Mouse (Mus musculus) liver, postnatal 0 days (tissue): ENCODE results near the gene Pole2. TPM values are rescaled to one million over a fixed set of nuclear protein-coding genes. Genes with fewer than 3 reads are reported as not detected.
"Not testable (repeated sequence)": the region's sequence is repeated elsewhere in the genome, so short reads cannot be mapped to it uniquely, and the experiment has no call there.

Experiments used
- ATAC-seq: fragments of 200-750 bp; cut with Nextera tagmentation; 2 replicates; pipeline ENCODE4 v1.8.0; 2017; ENCODE audit warnings: mild to moderate bottlenecking, moderate library complexity
- DNase-seq: peaks from one replicate; pipeline ENCODE4 v3.0.0-alpha.2; 2016
- H3K27ac ChIP-seq: fragments of 300-500 bp; sonication (generic); 2 replicates; pipeline ENCODE4 v1.5.1; 2014; ENCODE audit warnings: antibody characterized with exemption, moderate library complexity, mild to moderate bottlenecking, low read depth
- H3K27me3 ChIP-seq: fragments of 300-500 bp; sonication (generic); 2 replicates; pipeline ENCODE4 v1.6.1; 2014; ENCODE audit warnings: low read length, control low read depth, mixed read lengths; ENCODE audit not compliant: insufficient read depth
- H3K36me3 ChIP-seq: fragments of 300-500 bp; sonication (generic); replicated peaks from 2 replicates; pipeline ENCODE4 v1.6.1; 2014; ENCODE audit warnings: mild to moderate bottlenecking, control low read depth, low read length, moderate library complexity, mixed read lengths; ENCODE audit not compliant: insufficient read depth
- H3K4me1 ChIP-seq: fragments of 300-500 bp; sonication (generic); 2 replicates; pipeline ENCODE4 v1.6.1; 2014; ENCODE audit warnings: antibody characterized with exemption, mild to moderate bottlenecking, control low read depth; ENCODE audit not compliant: insufficient read depth
- H3K4me2 ChIP-seq: fragments of 300-500 bp; sonication (generic); 2 replicates; pipeline ENCODE4 v1.6.1; 2014; ENCODE audit warnings: low read depth, mild to moderate bottlenecking, low read length, moderate library complexity, mixed read lengths
- H3K4me3 ChIP-seq: fragments of 300-500 bp; sonication (generic); 2 replicates; pipeline ENCODE4 v1.5.1; 2014; ENCODE audit warnings: low read depth, low read length
- H3K9ac ChIP-seq: fragments of 300-500 bp; sonication (generic); replicated peaks from 2 replicates; pipeline ENCODE4 v1.6.1; 2014; ENCODE audit warnings: mild to moderate bottlenecking, moderate library complexity
- H3K9me3 ChIP-seq: fragments of 300-500 bp; sonication (generic); 2 replicates; pipeline ENCODE4 v1.6.1; 2016; ENCODE audit warnings: mild to moderate bottlenecking, control low read depth, low read length, mixed read lengths
- CTCF ChIP-seq: sonication (generic); IDR thresholded peaks from 2 replicates; pipeline ENCODE4 v1.5.1; 2016; ENCODE audit warnings: antibody characterized with exemption, low read depth
- EP300 ChIP-seq: IDR thresholded peaks from 2 replicates; pipeline ENCODE4 v1.6.1; 2016; ENCODE audit warnings: antibody characterized with exemption, low read depth, mild to moderate bottlenecking
- WGBS: fragments of 180-500 bp; shearing (Covaris S2); extraction: QIAGEN DNeasy Blood & Tissue Kit; methylation state at CpG from one replicate; pipeline ENCODE4 v1.1.7; 2014; ENCODE audit not compliant: insufficient replicate concordance; 5-methylcytosine and 5-hydroxymethylcytosine counted together
- microRNA-seq: library from miRNA; unstranded; fragments of <30 nt; microRNA quantifications from one replicate; pipeline ENCODE4, GENCODE M21; 2016
- polyA plus RNA-seq: library from polyadenylated mRNA; unstranded; fragments of >200 nt; fragmentation: Nextera tagmentation; extraction: Ambion mirVana; gene quantifications from 2 replicates; pipeline ENCODE4 v1.2.1, GENCODE M21; 2015

Pole2 gene
- polyA plus RNA-seq, 1 experiment from 2014 or later = 9.3 TPM

DNA sequence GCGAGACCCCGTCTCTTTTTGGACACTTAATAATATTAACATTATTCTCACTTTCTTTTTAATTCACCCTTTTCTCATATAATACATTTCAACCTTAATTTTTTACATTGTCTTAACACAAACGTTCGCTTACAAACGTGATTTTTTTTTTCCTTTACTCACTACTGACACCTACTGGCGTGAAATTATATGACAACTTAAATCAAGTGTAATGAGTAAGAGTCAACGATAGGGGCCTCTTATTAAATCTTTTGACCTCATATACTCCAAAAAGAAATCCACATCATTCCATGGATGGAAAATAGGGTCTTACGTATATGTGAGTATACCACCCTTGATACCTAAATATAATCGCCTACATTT is 68.4 kb downstream of the Pole2 start:
- Histone ChIP-seq H3K4me1 (peaks cover 15% of the 10 kb centered on the region), H3K27ac (peak overlapping the region; percentile 58; the same call in 1 of the 2 replicates), H3K4me3 (peak overlapping the region; percentile 83; the same call in 1 of the 2 replicates), H3K27me3 (no peaks in the 10 kb centered on the region), H3K4me2 (peak overlapping the region; percentile 49), H3K9ac (no peak overlapping the region), H3K9me3 (no peaks in the 10 kb centered on the region), H3K36me3 (peaks cover 12% of the 10 kb centered on the region)
- 3% methylated on average over 9 of the region's 9 CpGs for WGBS
- ATAC-seq (peak; percentile 20), DNase-seq (no peak)
- TF ChIP-seq CTCF (peak; percentile 86), EP300 (no peak)

GRCm38 (mm10) chr12:69158765-69159577 is 69.0 kb downstream of the Pole2 start, which contains the start of gene Rps29:
Gene Rps29, minus strand, starts transcription at chr12:69159186.
- DNase-seq (peak; percentile 98), ATAC-seq (peak; percentile 97)
- peaks cover 12% of the 10 kb centered on the region for H3K36me3 ChIP-seq
- WGBS = under 1% methylated on average over 57 of the region's 68 CpGs
- H3K27me3 ChIP-seq, H3K9me3 ChIP-seq: not testable (repeated sequence)
- peaks cover 15% of the 10 kb centered on the region for H3K4me1 ChIP-seq
- H3K4me2 ChIP-seq = peak within 1 kb of the TSS; percentile 77
- peak within 1 kb of the TSS; percentile 93 for H3K9ac ChIP-seq
- H3K4me3 ChIP-seq = peak within 1 kb of the TSS; percentile 83
- H3K27ac ChIP-seq = peak within 1 kb of the TSS; percentile 97

DNA sequence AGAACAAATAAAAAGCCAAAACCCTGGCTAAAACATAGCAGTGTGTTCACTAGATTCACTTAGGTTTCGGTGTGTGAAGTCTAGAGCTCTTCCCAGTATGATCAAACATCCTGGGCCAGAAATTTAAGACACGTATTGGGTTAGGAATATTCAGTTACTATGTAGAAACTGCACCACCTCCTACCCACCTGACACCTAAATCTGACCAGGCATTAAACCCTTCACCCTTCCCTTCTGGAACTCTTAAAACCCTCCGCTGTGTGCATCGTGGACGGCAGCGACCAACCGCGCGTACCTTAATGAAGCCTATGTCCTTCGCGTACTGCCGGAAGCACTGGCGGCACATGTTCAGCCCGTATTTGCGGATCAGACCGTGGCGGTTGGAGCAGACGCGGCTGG is 69.6 kb downstream of the Pole2 start:
- peak overlapping the region; percentile 77 for H3K4me2 ChIP-seq
- peaks cover 15% of the 10 kb centered on the region for H3K4me1 ChIP-seq
- DNase-seq (no peak), ATAC-seq (no peak; the same call in 1 of the 2 replicates)
- peak overlapping the region; percentile 83 for H3K4me3 ChIP-seq
- H3K27ac ChIP-seq = peak overlapping the region; percentile 97
- H3K27me3 ChIP-seq = no peaks in the 10 kb centered on the region
- TF ChIP-seq EP300 (no peak), CTCF (no peak)
- H3K9me3 ChIP-seq = no peaks in the 10 kb centered on the region
- H3K9ac ChIP-seq = peak overlapping the region; percentile 93
- peaks cover 12% of the 10 kb centered on the region for H3K36me3 ChIP-seq
- WGBS = under 1% methylated on average over 19 of the region's 19 CpGs

DNA sequence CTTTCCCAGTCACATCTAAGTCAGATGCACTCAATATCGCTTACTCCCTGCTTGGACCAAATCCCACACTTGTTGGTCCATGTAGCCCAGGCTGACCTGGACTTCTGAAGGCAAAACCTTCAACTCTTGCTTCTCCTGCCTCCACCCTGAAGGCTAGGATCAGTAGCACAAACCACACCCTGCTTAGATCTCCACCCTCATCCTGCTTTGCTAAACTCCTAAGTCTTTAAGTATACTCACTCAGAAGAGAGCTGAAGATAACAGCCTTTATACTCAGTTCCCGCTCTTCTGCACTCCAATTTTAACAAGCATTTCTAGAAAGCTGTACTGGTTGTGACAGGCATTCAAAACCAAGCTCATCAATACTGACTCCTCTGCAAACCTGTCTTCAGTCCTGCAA is 70.9 kb downstream of the Pole2 start:
- H3K9ac ChIP-seq = no peak overlapping the region
- 90% methylated on average over 2 of the region's 2 CpGs for WGBS
- H3K4me2 ChIP-seq = peak overlapping the region; percentile 77
- H3K36me3 ChIP-seq = peaks cover 12% of the 10 kb centered on the region
- no peak for DNase-seq
- ATAC-seq = no peak
- H3K4me3 ChIP-seq = peak overlapping the region; percentile 83
- no peaks in the 10 kb centered on the region for H3K27me3 ChIP-seq
- TF ChIP-seq EP300 = no peak
- H3K4me1 ChIP-seq = peaks cover 15% of the 10 kb centered on the region
- H3K9me3 ChIP-seq = no peaks in the 10 kb centered on the region
- peak overlapping the region; percentile 12; the same call in 1 of the 2 replicates for H3K27ac ChIP-seq

DNA sequence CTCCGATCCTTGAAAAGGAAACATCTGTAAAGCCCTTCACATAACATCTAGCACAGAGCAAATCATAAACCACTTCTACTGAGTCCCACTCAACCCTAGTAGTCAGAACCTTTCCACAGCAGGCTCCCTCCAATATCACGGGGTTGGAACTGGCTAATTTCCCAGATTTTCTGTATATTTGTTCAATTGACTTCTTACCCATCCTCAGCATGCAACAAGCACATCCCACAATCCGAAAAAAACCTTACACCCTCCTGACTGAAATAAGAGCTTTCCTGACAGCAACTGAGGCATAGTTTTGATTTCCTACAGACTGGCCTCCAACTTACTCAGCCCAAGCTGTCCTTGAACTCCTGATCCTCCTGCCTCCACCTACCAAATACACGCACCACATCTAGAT is 71.6 kb downstream of the Pole2 start:
- Histone ChIP-seq H3K4me2 (no peak overlapping the region), H3K27ac (peak overlapping the region; percentile 12; the same call in 1 of the 2 replicates), H3K9me3 (no peaks in the 10 kb centered on the region), H3K4me1 (peaks cover 15% of the 10 kb centered on the region), H3K9ac (no peak overlapping the region), H3K4me3 (no peak overlapping the region), H3K27me3 (no peaks in the 10 kb centered on the region), H3K36me3 (peaks cover 12% of the 10 kb centered on the region)
- TF ChIP-seq CTCF (no peak), EP300 (no peak)
- WGBS = 74% methylated on average over 4 of the region's 4 CpGs
- DNase-seq (no peak), ATAC-seq (no peak)

DNA sequence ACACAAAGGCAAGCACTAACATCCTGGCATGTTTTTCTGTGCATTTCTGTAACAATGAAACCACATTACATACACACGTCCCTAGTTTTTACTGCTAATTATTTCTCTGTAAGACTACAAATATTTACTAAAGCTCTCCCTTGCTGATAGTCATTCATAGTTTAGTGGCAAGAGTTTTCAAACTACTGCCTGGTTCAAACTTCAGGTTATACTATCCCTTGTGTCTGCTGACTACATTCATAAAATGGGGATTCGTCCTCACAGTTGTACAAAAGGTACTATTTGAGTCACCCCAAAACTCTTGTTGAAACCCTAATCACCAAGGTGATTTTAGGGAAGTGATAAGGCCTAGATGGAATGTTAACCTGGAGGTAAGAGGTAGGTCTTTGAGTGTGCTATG is 72.1 kb downstream of the Pole2 start:
- Histone ChIP-seq H3K4me1 (peaks cover 15% of the 10 kb centered on the region), H3K27me3 (no peaks in the 10 kb centered on the region), H3K27ac (no peak overlapping the region), H3K9me3 (no peaks in the 10 kb centered on the region), H3K4me2 (no peak overlapping the region), H3K4me3 (no peak overlapping the region), H3K9ac (no peak overlapping the region), H3K36me3 (peaks cover 12% of the 10 kb centered on the region)
- DNase-seq (no peak), ATAC-seq (no peak)
- TF ChIP-seq CTCF (no peak), EP300 (no peak)
- 73% methylated on average over 2 of the region's 2 CpGs for WGBS

Small RNA genes within 50 kb of the gene (microRNA-seq; reads per million reads assigned to microRNA genes)
- gene Gm47287 (not detected), gene Gm47295 (2.0 reads per million)

Other genes starting within 250 kb of the Pole2 start
- 1,274 and 1,279 TPM in 2 replicates for gene Rps29, start 69.0 kb downstream of the Pole2 start, polyA plus RNA-seq
- 8.8 and 9.6 TPM in 2 replicates for gene Lrr1, start 59.4 kb downstream of the Pole2 start, polyA plus RNA-seq
- gene Rpl36al, start 44.1 kb downstream of the Pole2 start, polyA plus RNA-seq = 543 and 555 TPM in 2 replicates
- 23.1 and 25.0 TPM in 2 replicates for gene Mgat2, start 44.0 kb downstream of the Pole2 start, polyA plus RNA-seq
- 9.1 and 10.2 TPM in 2 replicates for gene Gm49383, start 31.1 kb downstream of the Pole2 start, polyA plus RNA-seq
- 2.9 and 3.0 TPM in 2 replicates for gene Dnaaf2, start 29.8 kb downstream of the Pole2 start, polyA plus RNA-seq
- gene Gm49384, start 23.9 kb downstream of the Pole2 start, polyA plus RNA-seq = 8.3 and 9.5 TPM in 2 replicates
- gene Klhdc1, start 13.0 kb upstream of the Pole2 start, polyA plus RNA-seq = 5.9 and 6.1 TPM in 2 replicates
- gene Klhdc2, start 68.5 kb upstream of the Pole2 start, polyA plus RNA-seq = 54.2 and 59.3 TPM in 2 replicates
- gene Nemf, start 129.0 kb upstream of the Pole2 start, polyA plus RNA-seq = 28.3 and 29.7 TPM in 2 replicates
- gene Arf6, start 144.0 kb upstream of the Pole2 start, polyA plus RNA-seq = 33.8 and 44.6 TPM in 2 replicates
- gene Gm9887, start 144.3 kb upstream of the Pole2 start, polyA plus RNA-seq = 1.00 and 1.3 TPM in 2 replicates